ENCODE assay signal across 11 mouse cellular contexts in genomic region chr7:4073144-4073543, GRCm38 (mm10). TPM values are rescaled to one million over a fixed set of nuclear protein-coding genes. Genes with fewer than 3 reads are reported as not detected.
DNase-seq lines count a peak whose midpoint lies in the region; ATAC-seq lines count a peak whose summit lies in the region.
"Had no signal": no experiment of that assay in that cellular context is flagged by ENCODE, and none has a peak within 500 bp of the region (broad histone marks: within the 10 kb centered on the region; RNA-seq: fewer than 3 reads in every experiment).

No protein-coding gene starts in this region.

- peak; percentile 91 for ATAC-seq in megakaryocyte, adult 5-6 weeks (ENCODE audit: poor library complexity, severe bottlenecking)
- ATAC-seq: forebrain, embryonic 15.5 days had no signal

- DNase-seq in lung, postnatal 36 days, result peak; percentile 34
- no peak for DNase-seq in lung, postnatal 4 days
- peak; percentile 80 for DNase-seq in MEL-GATA-1-ER (ENCODE audit: extremely low read depth, low read depth)
- no peak for DNase-seq in left cerebral cortex, adult 18-20 months (ENCODE audit: low spot score in 2 of 2)
- DNase-seq in left cerebral cortex, postnatal 14 days (ENCODE audit: low spot score in 2 of 2), result no peak
- DNase-seq in gastrocnemius, adult 18-20 months (ENCODE audit: low spot score), result no peak
- DNase-seq: adrenal gland, postnatal 10 days; cerebellum, adult 8-10 months; gastrocnemius, adult 2 months had no signal

- intact Hi-C loops in left cerebral cortex, postnatal 14 days (cut with DNase I), result no loop called here

RNA-seq across cellular contexts. Expression of gene Lair1, which starts 10.1 kb away (rescaled TPM):
- total RNA-seq in megakaryocyte, adult 5-6 weeks (2015), result 31.5 and 39.5 TPM in 2 replicates
- 58.7 and 60.8 TPM in 2 replicates for total RNA-seq in megakaryocyte, adult 5-6 weeks (2017)
- 1 to 10 TPM; 5.9 to 7.1 TPM for total RNA-seq in left cerebral cortex, adult 18-20 months (2021)
- total RNA-seq in left cerebral cortex, postnatal 14 days (2021), result 1 to 10 TPM; 6.5 to 6.7 TPM
- under 1 TPM in 1 of 2 experiments, not detected in 1; 0.97 TPM for total RNA-seq in gastrocnemius, adult 18-20 months (2021)

RNA-seq across cellular contexts. Expression of gene Ttyh1, which starts 46.1 kb away (rescaled TPM):
- total RNA-seq in megakaryocyte, adult 5-6 weeks (2015), result not detected in 2 replicates
- total RNA-seq in megakaryocyte, adult 5-6 weeks (2017), result not detected in 2 replicates
- total RNA-seq in left cerebral cortex, adult 18-20 months (2021), result 100 to 1,000 TPM; 597 TPM
- 100 to 1,000 TPM; 837 to 867 TPM for total RNA-seq in left cerebral cortex, postnatal 14 days (2021)
- total RNA-seq in gastrocnemius, adult 18-20 months (2021), result 1 to 10 TPM in 1 of 2 experiments, under 1 TPM in 1; 0.81 to 1.6 TPM

Comparison
In these comparisons a context has a peak if more than half of its experiments do, and no peak if none do; other contexts are left out.
1. DNase-seq: peak in lung, postnatal 36 days (single experiment) and MEL-GATA-1-ER (single experiment); none in lung, postnatal 4 days (0 of 2), left cerebral cortex, adult 18-20 months (0 of 2), left cerebral cortex, postnatal 14 days (0 of 2) and gastrocnemius, adult 18-20 months (single experiment).
2. RNA of gene Ttyh1, which starts 46.1 kb away (total RNA-seq): 837 to 867 TPM in left cerebral cortex, postnatal 14 days and 597 TPM in left cerebral cortex, adult 18-20 months; 0.81 to 1.6 TPM in gastrocnemius, adult 18-20 months and not detected in megakaryocyte, adult 5-6 weeks; every median in the first group is over 100 times any median in the second.